Mouse (Mus musculus) stomach, embryonic 14.5 days (tissue): ENCODE results near the gene March8. TPM values are rescaled to one million over a fixed set of nuclear protein-coding genes. Genes with fewer than 3 reads are reported as not detected.
A peak's percentile ranks its signal among the peaks of the same experiment; 100 is the strongest.
"Not testable (repeated sequence)": the region's sequence is repeated elsewhere in the genome, so short reads cannot be mapped to it uniquely, and the experiment has no call there.

Experiments used
- ATAC-seq: fragments of 200-750 bp; cut with Nextera tagmentation; 2 replicates; pipeline ENCODE4 v1.8.0; 2017; ENCODE audit warnings: low read depth, moderate TSS enrichment; ENCODE audit not compliant: insufficient number of reproducible peaks, insufficient read depth, low FRiP score
- H3K27ac ChIP-seq: fragments of 300-500 bp; sonication (generic); 2 replicates; pipeline ENCODE4 v1.5.1; 2014; ENCODE audit warnings: mild to moderate bottlenecking, low read length, moderate library complexity, mixed read lengths
- H3K27me3 ChIP-seq: fragments of 300-500 bp; sonication (generic); 2 replicates; pipeline ENCODE4 v1.6.1; 2014; ENCODE audit warnings: low read length, control low read depth, mixed read lengths; ENCODE audit not compliant: control insufficient read depth, insufficient read depth
- H3K36me3 ChIP-seq: fragments of 300-500 bp; sonication (generic); 2 replicates; pipeline ENCODE4 v1.6.1; 2014; ENCODE audit warnings: mild to moderate bottlenecking, control low read depth, low read length, moderate library complexity, mixed read lengths; ENCODE audit not compliant: control insufficient read depth, insufficient read depth
- H3K4me1 ChIP-seq: fragments of 300-500 bp; sonication (generic); 2 replicates; pipeline ENCODE4 v1.6.1; 2014; ENCODE audit warnings: low read length, control low read depth, mixed read lengths; ENCODE audit not compliant: control insufficient read depth, insufficient read depth
- H3K4me2 ChIP-seq: fragments of 300-500 bp; sonication (generic); replicated peaks from 2 replicates; pipeline ENCODE4 v1.6.1; 2014; ENCODE audit warnings: low read depth, low read length, control low read depth
- H3K4me3 ChIP-seq: fragments of 300-500 bp; sonication (generic); 2 replicates; pipeline ENCODE4 v1.5.1; 2014; ENCODE audit warnings: low read depth, low read length, control low read depth
- H3K9ac ChIP-seq: fragments of 300-500 bp; sonication (generic); replicated peaks from 2 replicates; pipeline ENCODE4 v1.6.1; 2014; ENCODE audit warnings: low read depth, mild to moderate bottlenecking, control low read depth, low read length, moderate library complexity, mixed read lengths
- H3K9me3 ChIP-seq: fragments of 300-500 bp; sonication (generic); 2 replicates; pipeline ENCODE4 v1.6.1; 2016; ENCODE audit warnings: low read depth, low read length, control low read depth; ENCODE audit not compliant: control insufficient read depth
- WGBS: fragments of 180-500 bp; shearing (Covaris S2); extraction: QIAGEN DNeasy Blood & Tissue Kit; methylation state at CpG from one replicate; pipeline ENCODE4 v1.1.7; 2014; 5-methylcytosine and 5-hydroxymethylcytosine counted together
- polyA plus RNA-seq: library from polyadenylated mRNA; unstranded; fragments of >200 nt; fragmentation: Nextera tagmentation; extraction: Ambion mirVana; gene quantifications from 2 replicates; pipeline ENCODE4 v1.2.1, GENCODE M21; 2014

The March8 gene
- polyA plus RNA-seq, 1 experiment from 2014 or later = 38.8 TPM

DNA sequence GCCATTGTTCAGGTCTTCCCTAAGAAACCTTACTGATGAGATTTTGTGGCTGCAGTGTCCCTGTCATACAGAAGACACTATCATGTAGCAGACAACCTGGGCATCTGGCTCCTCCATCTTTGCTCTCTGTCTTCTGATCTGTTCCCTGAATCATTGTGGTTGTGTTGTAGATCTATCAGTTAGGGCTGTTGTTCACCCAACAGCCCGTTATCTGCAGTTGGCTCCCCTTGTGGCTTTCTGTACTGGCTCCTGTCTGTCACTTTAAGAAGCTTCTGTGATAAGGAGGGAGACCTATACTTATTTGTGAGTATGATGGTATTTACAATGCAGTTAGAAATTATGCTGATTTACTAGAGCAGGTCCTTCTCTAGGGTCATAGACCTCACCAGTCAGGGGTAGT lies 2.7 kb downstream of the March8 start:
- Histone ChIP-seq H3K9ac (no peak overlapping the region), H3K36me3 (no peaks in the 10 kb centered on the region), H3K9me3 (no peaks in the 10 kb centered on the region), H3K27me3 (no peaks in the 10 kb centered on the region), H3K27ac (no peak overlapping the region), H3K4me1 (no peaks in the 10 kb centered on the region; the same call in 1 of the 2 replicates), H3K4me3 (no peak overlapping the region), H3K4me2 (no peak overlapping the region)
- WGBS = 94% methylated on average over 1 of the region's 1 CpGs
- ATAC-seq = no peak

GRCm38 (mm10) chr6:116347953-116348352 lies 10.1 kb downstream of the March8 start:
- no peaks in the 10 kb centered on the region for H3K36me3 ChIP-seq
- ATAC-seq = no peak
- H3K4me2 ChIP-seq = no peak overlapping the region
- H3K4me1 ChIP-seq = no peaks in the 10 kb centered on the region
- 78% methylated on average over 2 of the region's 2 CpGs for WGBS
- H3K4me3 ChIP-seq = no peak overlapping the region
- no peak overlapping the region for H3K9ac ChIP-seq
- H3K27me3 ChIP-seq = no peaks in the 10 kb centered on the region
- H3K27ac ChIP-seq = no peak overlapping the region
- no peaks in the 10 kb centered on the region for H3K9me3 ChIP-seq

- peak; percentile 61; the same call in 1 of the 2 replicates for ATAC-seq
- Histone ChIP-seq H3K4me3 (no peak overlapping the region), H3K9ac (no peak overlapping the region), H3K9me3 (no peaks in the 10 kb centered on the region), H3K27me3 (no peaks in the 10 kb centered on the region), H3K27ac (no peak overlapping the region), H3K36me3 (no peaks in the 10 kb centered on the region), H3K4me1 (no peaks in the 10 kb centered on the region), H3K4me2 (no peak overlapping the region)
- 83% methylated on average over 3 of the region's 3 CpGs for WGBS
These were observed 12.2 kb downstream of the March8 start for GRCm38 (mm10) chr6:116349997-116350396.

DNA sequence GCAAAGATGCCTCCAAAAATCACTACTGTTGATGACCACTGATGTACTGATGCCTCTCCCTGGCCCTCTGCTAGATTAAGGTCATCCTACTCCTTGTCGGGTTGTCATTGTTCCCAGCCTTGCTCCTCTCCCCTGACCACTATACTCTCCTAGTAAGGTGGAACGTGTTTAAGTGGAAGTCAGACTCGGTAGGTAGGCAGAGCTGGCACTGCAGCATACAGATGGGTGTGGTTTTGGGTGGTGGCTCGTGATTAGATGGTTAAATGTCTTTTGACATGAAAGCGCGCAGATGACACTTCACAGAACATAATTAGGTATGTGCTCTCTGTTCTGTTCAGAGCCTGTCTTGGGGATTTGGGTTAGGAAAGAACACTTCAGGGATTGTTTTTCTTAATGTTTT lies 12.8 kb downstream of the March8 start:
- Histone ChIP-seq H3K27me3 (no peaks in the 10 kb centered on the region), H3K36me3 (no peaks in the 10 kb centered on the region), H3K4me3 (no peak overlapping the region), H3K4me2 (no peak overlapping the region), H3K4me1 (no peaks in the 10 kb centered on the region), H3K27ac (no peak overlapping the region), H3K9ac (no peak overlapping the region), H3K9me3 (no peaks in the 10 kb centered on the region)
- WGBS = 77% methylated on average over 6 of the region's 6 CpGs
- peak; percentile 61; the same call in 1 of the 2 replicates for ATAC-seq

- Histone ChIP-seq H3K36me3 (no peaks in the 10 kb centered on the region), H3K4me2 (no peak overlapping the region), H3K4me3 (no peak overlapping the region), H3K27ac (no peak overlapping the region), H3K27me3 (no peaks in the 10 kb centered on the region), H3K4me1 (no peaks in the 10 kb centered on the region), H3K9ac (no peak overlapping the region), H3K9me3 (no peaks in the 10 kb centered on the region)
- no peak for ATAC-seq
- WGBS = 76% methylated on average over 4 of the region's 4 CpGs
These were observed 13.7 kb downstream of the March8 start for GRCm38 (mm10) chr6:116351534-116351933.

GRCm38 (mm10) chr6:116353428-116353827 lies 15.6 kb downstream of the March8 start:
- H3K36me3 ChIP-seq = no peaks in the 10 kb centered on the region
- H3K9ac ChIP-seq = no peak overlapping the region
- H3K27ac ChIP-seq = no peak overlapping the region
- H3K4me3 ChIP-seq = no peak overlapping the region
- WGBS = 79% methylated on average over 1 of the region's 1 CpGs
- H3K4me2 ChIP-seq = no peak overlapping the region
- no peaks in the 10 kb centered on the region for H3K27me3 ChIP-seq
- no peaks in the 10 kb centered on the region for H3K9me3 ChIP-seq
- no peak for ATAC-seq
- H3K4me1 ChIP-seq = no peaks in the 10 kb centered on the region

GRCm38 (mm10) chr6:116356311-116356947 lies 18.6 kb downstream of the March8 start:
- not testable (repeated sequence) for H3K9ac ChIP-seq, H3K27ac ChIP-seq, H3K36me3 ChIP-seq, H3K27me3 ChIP-seq, H3K4me3 ChIP-seq, H3K4me1 ChIP-seq, ATAC-seq, H3K4me2 ChIP-seq, H3K9me3 ChIP-seq
- 74% methylated on average over 8 of the region's 8 CpGs for WGBS

DNA sequence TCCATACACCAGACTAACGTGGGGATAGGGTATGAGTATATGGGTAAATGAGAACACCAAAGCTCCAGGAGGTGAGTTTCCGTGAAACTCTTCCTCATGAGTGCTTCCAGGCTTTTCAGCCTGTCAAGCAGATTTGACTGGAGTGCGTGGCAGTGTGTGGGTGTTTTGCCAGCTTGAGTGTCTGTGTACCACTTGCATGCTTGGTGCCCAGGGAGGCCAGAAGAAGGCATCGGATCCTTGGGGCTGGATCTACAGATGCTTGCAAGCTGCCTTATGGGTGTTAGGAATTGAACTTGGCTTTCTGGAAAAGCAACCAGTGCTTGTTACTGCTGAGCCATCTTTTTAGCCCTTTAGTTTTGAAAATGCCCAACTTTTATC lies 19.1 kb downstream of the March8 start:
- no peak for ATAC-seq

GRCm38 (mm10) chr6:116358056-116358455 lies 20.2 kb downstream of the March8 start:
- Histone ChIP-seq H3K4me3 (no peak overlapping the region), H3K27me3 (no peaks in the 10 kb centered on the region), H3K9ac (no peak overlapping the region), H3K4me1 (no peaks in the 10 kb centered on the region), H3K9me3 (no peaks in the 10 kb centered on the region), H3K4me2 (no peak overlapping the region), H3K36me3 (no peaks in the 10 kb centered on the region), H3K27ac (no peak overlapping the region)
- 59% methylated on average over 8 of the region's 8 CpGs for WGBS
- ATAC-seq = no peak

More for the DNA sequence above, 19.1 kb downstream of the March8 start:
- Histone ChIP-seq H3K4me2 (no peak overlapping the region), H3K27ac (no peak overlapping the region), H3K4me1 (no peaks in the 10 kb centered on the region), H3K9ac (no peak overlapping the region), H3K27me3 (no peaks in the 10 kb centered on the region), H3K9me3 (no peaks in the 10 kb centered on the region), H3K4me3 (no peak overlapping the region), H3K36me3 (no peaks in the 10 kb centered on the region)
- 84% methylated on average over 4 of the region's 4 CpGs for WGBS
